Comparison of ENCODE assay signal across 11 mouse cellular contexts in the genomic region with DNA sequence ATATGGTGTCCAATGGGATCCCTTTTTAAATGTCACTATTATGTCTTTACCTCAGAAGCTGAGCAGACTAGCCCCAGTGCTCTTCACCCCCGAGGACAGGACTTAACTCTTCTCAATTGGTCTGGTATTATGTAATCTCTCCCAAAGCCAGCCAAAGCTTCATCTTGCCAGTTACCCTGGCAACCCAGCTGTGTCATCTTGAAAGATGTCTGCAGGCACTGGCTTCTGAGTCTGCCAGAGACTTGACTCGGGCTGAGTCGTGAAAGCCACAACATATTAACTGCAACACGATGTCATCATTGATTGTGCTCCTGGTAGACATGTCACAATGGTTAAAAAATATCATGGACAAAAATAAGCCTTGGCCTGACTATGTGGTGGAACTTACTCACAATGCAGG.
A peak's percentile ranks its signal among the peaks of the same experiment; 100 is the strongest.
DNase-seq lines count a peak whose midpoint lies in the region; ATAC-seq lines count a peak whose summit lies in the region.
"Had no signal": no experiment of that assay in that cellular context is flagged by ENCODE, and none has a peak within 500 bp of the region (broad histone marks: within the 10 kb centered on the region; RNA-seq: fewer than 3 reads in every experiment).

No protein-coding gene starts in this region.

- H3K27me3 ChIP-seq in liver, embryonic 12.5 days (replicated peaks) = no peaks in the 10 kb centered on the region
- H3K27me3 ChIP-seq: megakaryocyte, embryonic 14.5 days; stomach, embryonic 15.5 days had no signal

- H3K36me3 ChIP-seq in liver, embryonic 12.5 days = no peaks in the 10 kb centered on the region
- H3K36me3 ChIP-seq: stomach, embryonic 15.5 days had no signal

- no peak for ATAC-seq in liver, embryonic 12.5 days

- H3K9me3 ChIP-seq in liver, embryonic 12.5 days (replicated peaks) = no peaks in the 10 kb centered on the region
- H3K9me3 ChIP-seq: megakaryocyte, embryonic 14.5 days; stomach, embryonic 15.5 days had no signal

- no peak overlapping the region for H3K27ac ChIP-seq in liver, embryonic 12.5 days
- H3K27ac ChIP-seq: stomach, embryonic 15.5 days had no signal

- no peaks in the 10 kb centered on the region for H3K4me1 ChIP-seq in liver, embryonic 12.5 days
- H3K4me1 ChIP-seq: stomach, embryonic 15.5 days had no signal

- no peak overlapping the region for H3K4me2 ChIP-seq in liver, embryonic 12.5 days
- H3K4me2 ChIP-seq: stomach, embryonic 15.5 days had no signal

- H3K9ac ChIP-seq in liver, embryonic 12.5 days = no peak overlapping the region
- H3K9ac ChIP-seq: stomach, embryonic 15.5 days had no signal

- 54% methylated on average over 4 of the region's 4 CpGs for WGBS in liver, embryonic 12.5 days (ENCODE audit: insufficient replicate concordance)

- no peak overlapping the region for H3K4me3 ChIP-seq in liver, embryonic 12.5 days
- H3K4me3 ChIP-seq: megakaryocyte, embryonic 14.5 days; stomach, embryonic 15.5 days had no signal

- peak; percentile 59 to 68 for DNase-seq in cerebellum, postnatal 10 days
- DNase-seq in cerebellum, postnatal 4 days (ENCODE audit: low spot score in 2 of 2) = no peak
- DNase-seq in NIH3T3 (ENCODE audit: low read depth) = peak; percentile 38
- DNase-seq in layer of hippocampus, adult 11-12 months (ENCODE audit: low spot score) = peak; percentile 51
- DNase-seq in lung, postnatal 10 days = peak; percentile 71
- no peak for DNase-seq in ovary, postnatal 36 days (ENCODE audit: low spot score)
- no peak for DNase-seq in yolk sac, embryonic 10.5 days (ENCODE audit: low spot score)
- DNase-seq: kidney, adult 18-20 months had no signal

Comparison
In these comparisons a context has a peak if more than half of its experiments do, and no peak if none do; other contexts are left out.
1. DNase-seq: peak in cerebellum, postnatal 10 days (2 of 2), NIH3T3 (single experiment), layer of hippocampus, adult 11-12 months (single experiment) and lung, postnatal 10 days (single experiment); none in cerebellum, postnatal 4 days (0 of 2), ovary, postnatal 36 days (single experiment) and yolk sac, embryonic 10.5 days (single experiment).